Mouse (Mus musculus): ENCODE data around the gene Dnajc28.

DNA sequence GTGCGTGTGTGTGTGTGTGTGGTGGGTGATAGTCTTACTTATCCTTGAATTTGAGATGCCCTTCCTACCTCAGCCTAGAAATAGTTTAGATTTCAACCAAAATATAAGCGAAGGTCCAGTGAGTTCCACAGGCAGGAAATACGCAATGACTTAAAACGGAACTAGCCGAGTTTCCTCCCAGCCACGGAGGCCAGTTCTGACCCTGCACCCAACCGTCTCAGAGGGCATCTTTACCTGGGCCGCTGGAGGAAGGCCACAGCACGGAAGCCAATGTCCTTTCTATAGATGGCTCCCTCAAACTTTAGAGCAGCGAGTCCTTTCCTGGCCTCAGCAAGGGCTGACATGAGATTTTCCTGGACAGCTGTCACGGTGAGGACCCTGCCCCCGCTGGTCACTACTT is 14.8 kb upstream of the Dnajc28 start:
- TF ChIP-seq CTCF (IDR thresholded peaks at IDR 0.05; ENCODE audit: borderline replicate concordance, insufficient read depth, low read length) (no peak), POLR2A (IDR thresholded peaks at IDR 0.05; ENCODE audit: low read depth, low read length) (no peak)

All from embryonic fibroblast, embryonic 13.5 days (primary cell).